ENCODE assay signal across 9 mouse cellular contexts in the genomic region with DNA sequence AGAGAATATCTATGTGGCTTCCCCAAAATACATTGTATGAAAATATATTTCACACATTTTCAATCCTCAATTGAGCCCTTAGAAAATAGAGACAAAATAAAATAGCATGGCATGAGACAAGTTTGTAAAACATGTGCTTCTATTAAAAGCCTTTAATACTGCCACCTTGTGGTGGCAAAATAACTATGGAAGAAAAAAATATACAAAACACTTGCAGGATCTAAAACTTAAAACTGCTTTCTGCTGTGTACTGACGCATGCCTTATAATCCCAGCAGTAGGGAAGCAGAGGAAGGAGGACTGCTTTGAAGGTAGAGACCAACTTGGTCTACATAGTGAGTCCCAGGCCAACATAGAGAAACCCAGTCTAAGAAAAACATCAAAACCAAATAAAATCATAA. TPM values are rescaled to one million over a fixed set of nuclear protein-coding genes. Genes with fewer than 3 reads are reported as not detected.
DNase-seq lines count a peak whose midpoint lies in the region; TF ChIP-seq lines count a peak whose summit lies in the region.
"Had no signal": no experiment of that assay in that cellular context is flagged by ENCODE, and none has a peak within 500 bp of the region (broad histone marks: within the 10 kb centered on the region; RNA-seq: fewer than 3 reads in every experiment).

No protein-coding gene starts in this region.

- no peaks in the 10 kb centered on the region for H3K4me1 ChIP-seq in heart, adult 2 months (ENCODE audit: control insufficient read depth, insufficient read depth, low read length)
- no peaks in the 10 kb centered on the region for H3K4me1 ChIP-seq in heart, embryonic 10.5 days

- intact Hi-C loops in heart, adult 2 months (cut with DNase I), result no loop called here
- intact Hi-C loops in heart, postnatal 10 days (cut with DNase I), result loop anchor here (10.0 kb wide), 1 partner anchor 349 kb away; no protein-coding TSS in a partner anchor

- no peak overlapping the region for H3K4me3 ChIP-seq in heart, adult 2 months
- H3K4me3 ChIP-seq in heart, embryonic 10.5 days, result no peak overlapping the region

- DNase-seq in heart, adult 2 months, result no peak
- DNase-seq in heart, postnatal 10 days, result no peak
- peak; percentile 32 for DNase-seq in lung, postnatal 36 days
- DNase-seq in lung, postnatal 10 days, result no peak
- peak; percentile 12 for DNase-seq in brain, embryonic 18.5 days (ENCODE audit: low read depth, low spot score)
- DNase-seq in splenic B cell, adult 2 months (ENCODE audit: low read depth, low spot score), result peak; percentile 64
- no peak for DNase-seq in adrenal gland, adult 2 months
- no peak for DNase-seq in heart, embryonic 10.5 days (ENCODE audit: low spot score)
- DNase-seq: cerebellum, adult 18-20 months had no signal

- TF ChIP-seq POLR2A in heart, adult 2 months (IDR thresholded peaks at IDR 0.05; ENCODE audit: insufficient read depth, low read depth, low read length), result no peak

- no peaks in the 10 kb centered on the region for H3K79me2 ChIP-seq in heart, adult 2 months (replicated peaks; ENCODE audit: control insufficient read depth, insufficient read depth, low read length)

- TF ChIP-seq CTCF in heart, adult 2 months (IDR thresholded peaks at IDR 0.05), result peak; percentile 79

- no peaks in the 10 kb centered on the region for H3K36me3 ChIP-seq in heart, adult 2 months (ENCODE audit: control insufficient read depth, insufficient read depth, low read length)
- no peaks in the 10 kb centered on the region for H3K36me3 ChIP-seq in splenic B cell, adult 2 months (ENCODE audit: control insufficient read depth, insufficient read depth, low read length, poor library complexity, severe bottlenecking)
- H3K36me3 ChIP-seq in heart, embryonic 10.5 days, result no peaks in the 10 kb centered on the region

- WGBS in heart, adult 2 months, result 18% methylated on average over 1 of the region's 1 CpGs
- 70% methylated on average over 1 of the region's 1 CpGs for WGBS in heart, embryonic 10.5 days

- H3K9me3 ChIP-seq in heart, embryonic 10.5 days, result no peaks in the 10 kb centered on the region

- H3K27ac ChIP-seq in heart, adult 2 months, result no peak overlapping the region
- no peak overlapping the region for H3K27ac ChIP-seq in heart, embryonic 10.5 days

- no peaks in the 10 kb centered on the region for H3K27me3 ChIP-seq in heart, adult 2 months (ENCODE audit: control insufficient read depth, insufficient read depth, low read length)
- H3K27me3 ChIP-seq in splenic B cell, adult 2 months (ENCODE audit: control insufficient read depth, insufficient read depth, low read length, poor library complexity, severe bottlenecking), result no peaks in the 10 kb centered on the region
- H3K27me3 ChIP-seq in heart, embryonic 10.5 days (ENCODE audit: insufficient read depth, poor library complexity, severe bottlenecking), result no peaks in the 10 kb centered on the region

- no peak overlapping the region for H3K9ac ChIP-seq in heart, adult 2 months (ENCODE audit: low read depth, low read length)

- TF ChIP-seq EP300 in heart, adult 2 months (IDR thresholded peaks at IDR 0.05; ENCODE audit: insufficient read depth, low read depth, low read length), result no peak

RNA-seq across cellular contexts. Expression of gene Trim59, which starts 19.4 kb away (rescaled TPM):
- total RNA-seq in heart, adult 2 months (2021), result 1 to 10 TPM; 2.1 to 2.2 TPM
- 0.20 TPM in 2 replicates for polyA plus RNA-seq in heart, adult 2 months (2012; rRNA removed)
- total RNA-seq in heart, postnatal 10 days (2021), result 10 to 100 TPM; 16.0 to 16.7 TPM
- total RNA-seq in adrenal gland, adult 2 months (2021), result 1 to 10 TPM; 5.4 to 6.7 TPM
- 0.78 and 0.97 TPM in 2 replicates for polyA plus RNA-seq in adrenal gland, adult 2 months (2012; rRNA removed)
- polyA plus RNA-seq in heart, embryonic 10.5 days (2016; fragmentation: Nextera tagmentation; extraction: Ambion mirVana), result 105 and 122 TPM in 2 replicates

RNA-seq across cellular contexts. Expression of gene Smc4, which starts 59.5 kb away (rescaled TPM):
- total RNA-seq in heart, adult 2 months (2021), result 10 to 100 TPM; 11.1 to 12.0 TPM
- 1.5 and 3.3 TPM in 2 replicates for polyA plus RNA-seq in heart, adult 2 months (2012; rRNA removed)
- 10 to 100 TPM; 39.7 to 45.7 TPM for total RNA-seq in heart, postnatal 10 days (2021)
- 10 to 100 TPM; 26.1 to 26.9 TPM for total RNA-seq in adrenal gland, adult 2 months (2021)
- polyA plus RNA-seq in adrenal gland, adult 2 months (2012; rRNA removed), result 5.7 and 6.2 TPM in 2 replicates
- polyA plus RNA-seq in heart, embryonic 10.5 days (2016; fragmentation: Nextera tagmentation; extraction: Ambion mirVana), result 156 and 161 TPM in 2 replicates

RNA-seq across cellular contexts. Expression of gene Ift80, which starts 59.6 kb away (rescaled TPM):
- total RNA-seq in heart, adult 2 months (2021), result 1 to 10 TPM; 4.8 to 5.1 TPM
- polyA plus RNA-seq in heart, adult 2 months (2012; rRNA removed), result 1.3 and 3.5 TPM in 2 replicates
- total RNA-seq in heart, postnatal 10 days (2021), result 1 to 10 TPM; 7.2 to 9.0 TPM
- total RNA-seq in adrenal gland, adult 2 months (2021), result 10 to 100 TPM; 21.1 to 31.4 TPM
- 0.64 and 0.88 TPM in 2 replicates for polyA plus RNA-seq in adrenal gland, adult 2 months (2012; rRNA removed)
- polyA plus RNA-seq in heart, embryonic 10.5 days (2016; fragmentation: Nextera tagmentation; extraction: Ambion mirVana), result 8.1 and 9.6 TPM in 2 replicates

Comparison
In these comparisons a context has a peak if more than half of its experiments do, and no peak if none do; other contexts are left out.
1. DNase-seq: peak in lung, postnatal 36 days (single experiment), brain, embryonic 18.5 days (single experiment) and splenic B cell, adult 2 months (single experiment); none in heart, adult 2 months (0 of 2), heart, postnatal 10 days (0 of 2), lung, postnatal 10 days (single experiment), adrenal gland, adult 2 months (single experiment) and heart, embryonic 10.5 days (single experiment).